Mouse (Mus musculus) midbrain, embryonic 12.5 days (tissue): Measurements from ENCODE around the gene Gm973. TPM values are rescaled to one million over a fixed set of nuclear protein-coding genes. Genes with fewer than 3 reads are reported as not detected.

Experiments
- ATAC-seq: fragments of 200-750 bp; cut with Nextera tagmentation; 2 replicates; pipeline ENCODE4 v1.8.0; 2017; ENCODE audit warnings: low read depth, moderate TSS enrichment, moderate library complexity; ENCODE audit not compliant: low FRiP score
- H3K27ac ChIP-seq: fragments of 300-500 bp; sonication (generic); replicated peaks from 2 replicates; pipeline ENCODE4 v1.5.1; 2016; ENCODE audit warnings: mild to moderate bottlenecking
- H3K27me3 ChIP-seq: fragments of 300-500 bp; sonication (generic); 2 replicates; pipeline ENCODE4 v1.6.1; 2016; ENCODE audit warnings: mild to moderate bottlenecking
- H3K36me3 ChIP-seq: fragments of 300-500 bp; sonication (generic); 2 replicates; pipeline ENCODE4 v1.6.1; 2016
- H3K4me1 ChIP-seq: fragments of 300-500 bp; sonication (generic); 2 replicates; pipeline ENCODE4 v1.6.1; 2016
- H3K4me2 ChIP-seq: fragments of 300-500 bp; sonication (generic); replicated peaks from 2 replicates; pipeline ENCODE4 v1.6.1; 2016; ENCODE audit warnings: mild to moderate bottlenecking, moderate library complexity
- H3K4me3 ChIP-seq: fragments of 300-500 bp; sonication (generic); 2 replicates; pipeline ENCODE4 v1.5.1; 2016; ENCODE audit warnings: mild to moderate bottlenecking
- H3K9ac ChIP-seq: fragments of 300-500 bp; sonication (generic); replicated peaks from 2 replicates; pipeline ENCODE4 v1.6.1; 2016; ENCODE audit warnings: mild to moderate bottlenecking, moderate library complexity
- H3K9me3 ChIP-seq: fragments of 300-500 bp; sonication (generic); 2 replicates; pipeline ENCODE4 v1.6.1; 2016; ENCODE audit warnings: mild to moderate bottlenecking
- WGBS: fragments of 180-500 bp; shearing (Covaris S2); methylation state at CpG from one replicate; pipeline ENCODE4 v1.1.7; 2016; 5-methylcytosine and 5-hydroxymethylcytosine counted together
- polyA plus RNA-seq: library from polyadenylated mRNA; unstranded; fragments of >200 nt; fragmentation: Nextera tagmentation; extraction: Ambion mirVana; gene quantifications from 2 replicates; pipeline ENCODE4 v1.2.1, GENCODE M21; 2016

Gene Gm973
- polyA plus RNA-seq, 1 experiment from 2014 or later: 6.7 TPM

DNA sequence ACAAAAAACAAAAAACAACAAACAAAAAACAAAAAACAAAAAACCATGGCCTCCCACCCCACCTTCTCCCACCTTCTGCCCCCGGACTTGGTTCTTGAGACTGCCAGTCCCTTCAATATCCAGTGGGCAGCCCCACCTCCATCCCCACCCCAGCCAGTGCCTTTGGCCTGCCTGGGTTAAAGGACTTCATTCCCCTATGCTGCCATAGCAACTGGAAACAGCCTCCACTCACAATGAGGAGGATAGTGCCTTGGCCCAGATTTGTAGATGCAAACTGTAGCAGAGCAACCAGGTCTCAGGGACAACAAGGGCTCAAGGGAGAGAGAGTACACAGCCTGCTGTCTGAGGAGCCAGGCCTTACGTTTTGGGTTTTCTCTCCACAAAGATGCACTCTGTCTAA is 8.0 kb downstream of the Gm973 start:
- H3K9ac ChIP-seq: no peak overlapping the region; the same call in 1 of the 2 replicates
- ATAC-seq: peak; percentile 78
- peaks cover 26% of the 10 kb centered on the region for H3K4me1 ChIP-seq
- H3K4me3 ChIP-seq: no peak overlapping the region
- 0 out of 2 replicates have a peak, but pooled peaks cover under 1% of the 10 kb centered on the region for H3K27me3 ChIP-seq
- H3K27ac ChIP-seq: peak overlapping the region; percentile 31; the same call in 1 of the 2 replicates
- H3K9me3 ChIP-seq: no peaks in the 10 kb centered on the region
- no peaks in the 10 kb centered on the region for H3K36me3 ChIP-seq
- 15% methylated on average over 2 of the region's 2 CpGs for WGBS
- H3K4me2 ChIP-seq: 0 out of 2 replicates have a peak overlapping the region, but pooled peaks have one; percentile 9

DNA sequence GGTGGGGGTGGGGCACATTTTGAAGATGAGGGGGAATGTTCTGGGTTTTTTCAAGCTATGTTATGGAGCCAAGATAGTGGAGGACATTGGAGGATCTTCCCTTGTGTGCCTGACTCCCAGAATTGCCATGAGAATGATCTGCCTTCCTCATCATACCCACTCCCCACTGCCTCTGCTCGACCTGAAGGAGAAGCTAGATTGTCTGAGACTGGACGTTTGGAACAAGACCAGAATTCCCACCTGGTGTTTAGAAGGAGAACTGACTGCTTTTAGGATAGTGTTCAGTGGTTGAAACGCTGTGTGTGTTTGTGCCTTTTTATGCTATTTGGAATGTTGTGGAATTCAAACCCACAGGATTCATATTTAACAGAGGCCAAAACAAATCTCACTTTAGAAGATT is 8.7 kb downstream of the Gm973 start:
- ATAC-seq: no peak
- no peak overlapping the region for H3K4me3 ChIP-seq
- H3K27me3 ChIP-seq: no peaks in the 10 kb centered on the region
- no peak overlapping the region for H3K9ac ChIP-seq
- H3K4me2 ChIP-seq: no peak overlapping the region
- H3K4me1 ChIP-seq: peaks cover 22% of the 10 kb centered on the region
- H3K27ac ChIP-seq: 0 out of 2 replicates have a peak overlapping the region, but pooled peaks have one; percentile 31
- no peaks in the 10 kb centered on the region for H3K36me3 ChIP-seq
- no peaks in the 10 kb centered on the region for H3K9me3 ChIP-seq
- 67% methylated on average over 3 of the region's 3 CpGs for WGBS

DNA sequence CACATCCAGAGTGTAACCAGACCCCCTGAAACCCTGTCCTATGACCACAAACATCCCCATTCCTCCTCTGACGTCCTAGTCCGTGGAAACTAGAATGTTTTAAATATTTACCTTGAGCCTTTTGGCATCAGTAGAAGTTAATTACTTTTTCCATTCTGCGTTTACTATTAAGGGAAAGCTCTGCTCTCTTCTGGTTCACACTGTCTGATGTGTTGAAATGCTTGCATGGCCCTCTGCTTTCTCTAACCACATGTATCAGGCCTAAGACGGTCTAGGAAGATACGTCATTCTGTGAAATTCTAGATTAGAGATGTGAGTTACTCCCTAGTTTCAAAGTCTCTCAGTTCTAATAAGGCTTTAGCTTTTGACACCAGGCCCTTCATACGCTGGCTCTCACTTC is 11.2 kb downstream of the Gm973 start:
- H3K27me3 ChIP-seq: no peaks in the 10 kb centered on the region
- ATAC-seq: no peak
- 89% methylated on average over 6 of the region's 6 CpGs for WGBS
- H3K9me3 ChIP-seq: no peaks in the 10 kb centered on the region
- H3K4me3 ChIP-seq: no peak overlapping the region
- H3K4me2 ChIP-seq: no peak overlapping the region
- H3K9ac ChIP-seq: no peak overlapping the region
- no peak overlapping the region for H3K27ac ChIP-seq
- H3K36me3 ChIP-seq: no peaks in the 10 kb centered on the region
- H3K4me1 ChIP-seq: peaks cover 15% of the 10 kb centered on the region

DNA sequence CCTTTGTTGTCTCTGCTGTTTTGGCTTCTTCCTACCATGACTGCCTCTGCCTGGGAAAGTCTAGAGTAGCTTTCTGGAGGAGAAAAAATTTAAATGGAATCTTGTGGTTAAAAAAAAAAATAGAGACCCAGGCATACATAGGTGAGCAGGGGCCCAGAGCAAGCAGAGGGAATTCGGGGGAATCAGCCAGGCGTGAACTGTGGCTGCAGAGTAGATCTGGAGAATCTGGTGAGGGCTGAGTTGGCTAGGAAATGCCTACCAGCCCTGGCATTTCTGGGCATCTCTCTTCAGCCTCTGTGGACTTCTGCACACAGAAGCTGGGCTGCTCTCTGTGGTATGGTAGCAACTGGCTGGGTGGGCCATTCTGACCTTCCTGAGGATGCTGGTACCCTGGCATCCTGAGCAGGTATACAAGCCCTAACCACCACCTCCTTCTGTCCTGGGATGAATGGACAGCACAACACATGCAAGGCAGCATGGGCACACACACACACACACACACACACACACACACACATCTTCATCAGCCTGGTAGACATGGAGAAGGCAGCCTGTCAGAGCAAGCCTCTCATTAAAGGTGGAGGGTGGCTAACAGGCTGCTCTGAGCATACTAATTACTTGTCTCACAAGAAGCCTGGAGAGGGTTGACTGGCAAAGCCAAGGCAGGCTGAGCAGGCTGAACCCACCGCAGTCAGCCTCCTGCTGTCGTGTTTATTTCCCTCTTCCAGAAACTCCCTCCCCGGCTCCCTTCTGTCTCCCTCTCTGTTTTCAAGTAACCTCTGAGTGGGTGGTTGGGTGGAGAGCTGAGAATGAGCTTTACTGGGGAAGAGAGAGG is 19.1 kb downstream of the Gm973 start:
- peak overlapping the region; percentile 20 for H3K27ac ChIP-seq
- no peaks in the 10 kb centered on the region for H3K36me3 ChIP-seq
- no peak overlapping the region for H3K4me3 ChIP-seq

DNA sequence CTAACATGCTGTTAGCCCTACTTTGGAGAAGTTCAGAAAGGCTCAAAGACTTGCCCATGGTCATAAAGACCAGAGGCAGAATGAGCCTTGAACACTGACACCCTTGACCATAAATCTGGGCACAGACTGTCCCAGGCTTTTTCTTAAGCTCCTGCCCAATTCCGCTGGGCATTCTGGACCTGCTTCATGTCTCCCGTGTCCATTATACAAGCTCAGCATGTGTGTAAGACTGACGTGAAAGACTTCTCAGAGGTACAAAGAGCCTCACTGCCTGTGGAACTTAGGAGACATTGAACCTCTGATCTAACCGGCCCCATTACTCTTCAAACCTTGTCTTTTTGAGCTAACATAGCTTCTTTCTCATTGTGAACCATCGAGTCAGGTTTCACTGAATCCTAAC is 22.3 kb downstream of the Gm973 start:
- peaks cover 24% of the 10 kb centered on the region for H3K4me1 ChIP-seq
- H3K9ac ChIP-seq: no peak overlapping the region
- no peak overlapping the region for H3K27ac ChIP-seq
- H3K9me3 ChIP-seq: no peaks in the 10 kb centered on the region
- no peak for ATAC-seq
- 87% methylated on average over 5 of the region's 5 CpGs for WGBS
- no peaks in the 10 kb centered on the region for H3K27me3 ChIP-seq
- no peak overlapping the region for H3K4me2 ChIP-seq
- H3K36me3 ChIP-seq: no peaks in the 10 kb centered on the region
- no peak overlapping the region for H3K4me3 ChIP-seq

More for the DNA sequence above, 19.1 kb downstream of the Gm973 start:
- no peak overlapping the region for H3K4me2 ChIP-seq
- no peaks in the 10 kb centered on the region for H3K9me3 ChIP-seq
- H3K9ac ChIP-seq: no peak overlapping the region
- H3K4me1 ChIP-seq: peaks cover 21% of the 10 kb centered on the region
- peak; percentile 75 for ATAC-seq
- H3K27me3 ChIP-seq: no peaks in the 10 kb centered on the region
- 23% methylated on average over 5 of the region's 5 CpGs for WGBS

DNA sequence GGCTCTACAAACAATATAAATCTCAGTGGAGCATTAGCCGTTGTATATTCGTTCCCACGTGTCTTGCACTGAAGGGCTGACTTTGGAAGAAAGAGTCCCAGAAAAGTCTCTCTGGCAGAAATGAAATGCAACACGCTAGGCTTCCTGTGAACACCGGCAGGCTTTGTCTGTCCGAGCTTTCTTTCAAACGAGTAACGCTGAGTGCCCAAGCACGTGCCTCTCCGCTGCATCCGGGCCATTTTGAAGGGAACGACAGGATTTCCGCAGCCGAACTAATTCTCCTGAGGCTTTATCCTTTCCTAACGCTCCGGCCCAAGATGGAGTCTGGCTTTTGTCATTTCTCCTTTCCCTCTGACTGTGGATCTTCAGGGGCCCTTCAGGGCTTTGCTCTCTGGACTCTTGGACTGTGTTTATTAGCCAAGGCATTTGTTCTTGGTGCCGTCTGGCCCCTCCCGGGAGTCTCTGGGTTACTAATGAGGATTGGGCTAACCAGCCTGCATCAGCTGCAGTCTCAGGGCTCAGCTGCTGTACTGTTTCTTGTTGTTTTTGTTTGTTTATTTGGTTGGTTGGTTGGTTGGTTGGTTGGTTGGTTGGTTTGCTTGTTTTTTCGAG is 24.6 kb downstream of the Gm973 start:
- no peak for ATAC-seq
- 56% methylated on average over 19 of the region's 19 CpGs for WGBS
- Histone ChIP-seq H3K4me2 (no peak overlapping the region), H3K9me3 (no peaks in the 10 kb centered on the region), H3K27me3 (no peaks in the 10 kb centered on the region), H3K9ac (no peak overlapping the region), H3K4me3 (no peak overlapping the region), H3K36me3 (no peaks in the 10 kb centered on the region), H3K4me1 (peaks cover 15% of the 10 kb centered on the region), H3K27ac (no peak overlapping the region)

GRCm38 (mm10) chr1:59541271-59542020 is 25.4 kb downstream of the Gm973 start:
- 83% methylated on average over 16 of the region's 16 CpGs for WGBS
- no peak for ATAC-seq
- peaks cover 7% of the 10 kb centered on the region; the same call in 1 of the 2 replicates for H3K4me1 ChIP-seq
- H3K4me2 ChIP-seq: no peak overlapping the region
- H3K4me3 ChIP-seq: no peak overlapping the region
- H3K36me3 ChIP-seq: no peaks in the 10 kb centered on the region
- H3K27ac ChIP-seq: no peak overlapping the region
- no peaks in the 10 kb centered on the region for H3K9me3 ChIP-seq
- no peaks in the 10 kb centered on the region for H3K27me3 ChIP-seq
- H3K9ac ChIP-seq: no peak overlapping the region

DNA sequence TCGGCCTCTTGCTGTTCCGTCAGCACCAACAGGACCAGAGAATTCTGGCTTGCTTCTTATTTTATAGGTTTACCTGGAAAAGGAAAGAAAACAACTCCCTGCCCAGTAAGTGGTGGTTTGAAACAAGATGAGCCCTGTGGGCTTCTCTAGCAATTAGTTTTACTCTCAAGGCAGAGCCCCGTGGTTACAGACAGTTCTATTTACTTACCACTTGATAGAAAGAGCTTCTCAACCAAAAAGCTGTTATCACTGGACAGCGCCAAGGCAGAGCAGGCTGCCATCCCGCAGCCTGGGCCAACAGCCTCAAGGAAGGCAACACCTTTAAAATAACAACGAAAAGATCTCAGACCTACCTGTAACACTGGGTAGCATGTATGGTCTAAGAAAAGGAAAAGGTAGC is 26.2 kb downstream of the Gm973 start:
- no peaks in the 10 kb centered on the region for H3K9me3 ChIP-seq
- H3K4me2 ChIP-seq: no peak overlapping the region
- H3K27me3 ChIP-seq: no peaks in the 10 kb centered on the region
- H3K27ac ChIP-seq: no peak overlapping the region
- no peaks in the 10 kb centered on the region for H3K36me3 ChIP-seq
- no peak overlapping the region for H3K4me3 ChIP-seq
- no peak overlapping the region for H3K9ac ChIP-seq
- 77% methylated on average over 6 of the region's 6 CpGs for WGBS
- H3K4me1 ChIP-seq: peaks cover 3% of the 10 kb centered on the region; the same call in 1 of the 2 replicates
- ATAC-seq: no peak

GRCm38 (mm10) chr1:59543911-59544310 is 27.8 kb downstream of the Gm973 start:
- Histone ChIP-seq H3K4me3 (no peak overlapping the region), H3K9ac (no peak overlapping the region), H3K4me1 (peaks cover 6% of the 10 kb centered on the region; the same call in 1 of the 2 replicates), H3K36me3 (no peaks in the 10 kb centered on the region), H3K27ac (no peak overlapping the region), H3K4me2 (no peak overlapping the region), H3K9me3 (no peaks in the 10 kb centered on the region), H3K27me3 (0 out of 2 replicates have a peak, but pooled peaks cover 1% of the 10 kb centered on the region)
- WGBS: 81% methylated on average over 8 of the region's 8 CpGs
- no peak for ATAC-seq

DNA sequence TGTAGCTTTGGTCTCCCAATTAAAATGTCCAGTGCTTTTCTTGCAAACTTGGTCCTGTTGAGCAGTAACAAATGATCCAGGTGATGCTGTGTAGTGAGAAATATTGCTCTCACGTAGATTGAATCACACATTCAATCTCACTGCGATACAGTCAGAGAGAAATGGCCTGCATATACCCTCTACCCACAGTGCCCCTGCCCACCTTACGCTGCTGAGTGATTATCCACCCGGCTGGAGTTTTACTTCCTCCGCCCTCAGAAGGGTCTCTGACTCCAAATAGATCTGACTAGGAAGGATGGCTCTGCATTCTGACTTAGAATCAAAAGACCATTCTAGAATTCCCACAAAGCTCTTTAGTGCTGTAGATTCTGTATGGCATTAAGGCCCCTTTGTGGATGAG is 32.4 kb downstream of the Gm973 start:
- no peak for ATAC-seq
- Histone ChIP-seq H3K4me1 (peaks cover 13% of the 10 kb centered on the region), H3K4me2 (no peak overlapping the region), H3K9me3 (no peaks in the 10 kb centered on the region), H3K4me3 (no peak overlapping the region), H3K27me3 (peaks cover 11% of the 10 kb centered on the region; the same call in 1 of the 2 replicates), H3K36me3 (no peaks in the 10 kb centered on the region), H3K27ac (no peak overlapping the region), H3K9ac (no peak overlapping the region)
- 80% methylated on average over 5 of the region's 5 CpGs for WGBS

GRCm38 (mm10) chr1:59549036-59549675 is 33.1 kb downstream of the Gm973 start:
- WGBS: 67% methylated on average over 7 of the region's 7 CpGs
- H3K9ac ChIP-seq: no peak overlapping the region
- peaks cover 11% of the 10 kb centered on the region; the same call in 1 of the 2 replicates for H3K27me3 ChIP-seq
- H3K4me1 ChIP-seq: peaks cover 19% of the 10 kb centered on the region
- no peak overlapping the region for H3K27ac ChIP-seq
- no peak overlapping the region for H3K4me3 ChIP-seq
- no peaks in the 10 kb centered on the region for H3K9me3 ChIP-seq
- no peak overlapping the region for H3K4me2 ChIP-seq
- no peaks in the 10 kb centered on the region for H3K36me3 ChIP-seq
- no peak for ATAC-seq
